Mouse (Mus musculus): Measurements from ENCODE around the gene Spg11.
"Not testable (repeated sequence)": the region's sequence is repeated elsewhere in the genome, so short reads cannot be mapped to it uniquely, and the experiment has no call there.

Gene Spg11

GRCm38 (mm10) chr2:122065200-122065969 lies 52.8 kb downstream of the Spg11 start:
- DNase-seq (ENCODE audit: low spot score), result no peak

- no peak for DNase-seq (ENCODE audit: low spot score)
These were observed 58.6 kb downstream of the Spg11 start for GRCm38 (mm10) chr2:122059365-122060115.

- no peak for DNase-seq (ENCODE audit: low spot score)
These were observed 74.3 kb downstream of the Spg11 start for GRCm38 (mm10) chr2:122043926-122044325.

- DNase-seq (ENCODE audit: low spot score), result no peak
These were observed 82.1 kb downstream of the Spg11 start for GRCm38 (mm10) chr2:122036064-122036463.

DNA sequence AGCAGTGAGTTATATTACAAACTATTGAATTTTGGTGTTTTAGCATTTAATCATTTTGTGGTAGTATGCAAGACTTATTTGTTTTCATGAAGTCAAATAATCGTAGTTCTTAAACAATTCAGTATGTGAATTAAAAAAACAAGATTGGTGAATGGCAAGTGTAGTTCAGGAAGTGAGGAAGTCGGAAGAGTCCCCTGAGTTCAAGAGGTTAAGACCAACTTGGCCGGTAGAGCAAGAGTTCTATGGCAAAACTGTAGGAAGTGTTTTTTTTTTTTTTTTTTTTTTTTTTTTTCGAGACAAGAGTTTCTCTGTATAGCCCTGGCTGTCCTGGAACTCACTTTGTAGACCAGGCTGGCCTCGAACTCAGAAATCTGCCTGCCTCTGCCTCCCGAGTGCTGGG lies 86.2 kb downstream of the Spg11 start:
- no peak for DNase-seq (ENCODE audit: low spot score)

GRCm38 (mm10) chr2:122028756-122029700 lies 89.2 kb downstream of the Spg11 start:
- DNase-seq (ENCODE audit: low spot score), result peak; percentile 74

- peak; percentile 91 for DNase-seq (ENCODE audit: low spot score)
These were observed 90.1 kb downstream of the Spg11 start, which contains the start of gene Eif3j1 for GRCm38 (mm10) chr2:122027862-122028755. Gene Eif3j1 (plus strand): TSS chr2:122028546.

GRCm38 (mm10) chr2:122027091-122027490 lies 91.1 kb downstream of the Spg11 start:
- DNase-seq (ENCODE audit: low spot score), result not testable (repeated sequence)

DNA sequence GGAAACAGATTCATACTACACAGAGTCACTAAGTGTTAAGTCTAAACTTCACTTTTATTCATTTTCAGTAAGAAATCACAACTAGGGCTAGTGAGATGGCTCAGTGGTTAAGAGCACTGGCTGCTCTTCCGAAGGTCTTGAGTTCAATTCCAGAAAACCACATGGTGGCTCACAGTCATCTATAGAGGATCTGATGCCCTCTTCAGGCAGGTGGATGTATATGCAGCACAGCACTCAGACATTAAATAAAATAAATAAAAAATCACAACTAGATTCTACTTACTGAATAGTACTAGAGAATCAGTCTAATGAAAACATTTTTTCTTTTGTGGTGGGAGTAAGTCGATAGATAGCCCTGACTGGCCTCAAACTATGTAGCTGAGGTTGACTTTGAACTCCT lies 95.9 kb downstream of the Spg11 start:
- DNase-seq (ENCODE audit: low spot score), result no peak

DNA sequence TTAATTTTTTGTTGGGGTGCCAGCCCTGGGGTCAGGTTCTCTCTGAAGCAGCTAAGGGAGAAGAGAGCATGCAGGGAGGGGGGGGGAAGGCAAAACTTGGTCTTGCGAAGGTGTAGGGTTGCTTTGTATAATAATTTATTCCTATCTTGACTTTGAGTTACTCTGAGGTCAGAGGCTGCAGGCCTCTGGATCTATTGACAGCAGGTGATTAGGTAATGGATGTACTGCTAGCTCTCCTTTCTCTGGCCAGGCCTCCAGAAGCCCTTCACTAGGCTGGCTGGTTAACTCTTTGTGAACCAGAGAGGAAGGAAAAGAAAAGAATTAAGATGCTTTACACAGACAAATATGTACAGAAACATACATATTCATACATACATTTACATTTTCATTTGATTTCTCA lies 99.5 kb downstream of the Spg11 start:
- DNase-seq (ENCODE audit: low spot score), result no peak

DNA sequence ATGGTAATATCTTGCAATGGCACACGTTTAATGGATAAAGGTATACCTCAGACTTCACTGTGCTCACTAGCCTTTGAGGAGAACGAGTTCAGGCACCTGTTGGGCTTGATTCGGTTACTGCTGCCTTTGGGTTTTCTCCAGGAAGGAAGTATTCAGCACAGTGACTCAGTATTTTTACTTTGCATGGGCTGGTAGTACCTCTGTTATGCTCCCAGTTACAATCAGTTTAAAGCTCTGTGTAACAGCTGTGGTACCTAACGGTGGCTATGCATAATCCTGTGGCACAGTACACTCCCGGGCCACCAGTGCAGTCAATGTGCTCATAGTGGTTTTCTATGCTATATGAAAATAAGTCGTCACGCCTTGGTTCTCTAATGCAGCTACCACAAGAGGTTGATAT lies 106.7 kb downstream of the Spg11 start:
- DNase-seq (ENCODE audit: low spot score), result no peak

DNA sequence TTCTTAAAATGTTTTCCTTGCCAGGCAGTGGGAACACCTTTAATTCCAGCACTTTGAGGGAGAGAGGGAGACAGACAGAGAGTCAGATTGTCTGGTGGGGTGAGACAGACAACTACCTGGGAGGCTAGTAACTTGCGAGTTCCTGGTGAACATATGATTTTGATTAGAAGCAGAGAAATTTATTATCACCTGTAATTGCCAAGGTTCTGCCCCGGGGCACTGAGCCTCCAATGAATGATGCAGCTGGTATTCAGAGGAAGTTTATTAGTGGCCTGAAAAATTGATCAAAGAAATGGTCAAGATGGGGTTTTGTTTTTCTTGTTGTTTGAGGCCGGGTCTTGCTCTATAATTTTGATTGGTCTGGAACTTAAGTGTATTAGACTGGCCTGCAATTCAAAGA lies 109.4 kb downstream of the Spg11 start:
- DNase-seq (ENCODE audit: low spot score), result no peak
